Mouse (Mus musculus): ENCODE results near the gene Kidins220. TPM values are rescaled to one million over a fixed set of nuclear protein-coding genes. Genes with fewer than 3 reads are reported as not detected.

The Kidins220 gene
- polyA plus RNA-seq (2015; fragmentation: Illumina TruSeq; extraction: RNeasy Lipid Tissue Mini Kit (QIAGEN cat#74804); ENCODE audit: insufficient read depth, low replicate concordance): 63.1 TPM

GRCm38 (mm10) chr12:24974446-24975114, at the start of gene Kidins220:
Gene Kidins220, plus strand, starts transcription at chr12:24974925.

GRCm38 (mm10) chr12:25097052-25097209, 122.2 kb downstream of the Kidins220 start, which contains the start of gene Id2:
Gene Id2, minus strand, starts transcription at chr12:25097140.

Other genes starting within 250 kb of the Kidins220 start
- gene Mboat2, start 144.0 kb upstream of the Kidins220 start, polyA plus RNA-seq (2015; fragmentation: Illumina TruSeq; extraction: RNeasy Lipid Tissue Mini Kit (QIAGEN cat#74804); ENCODE audit: insufficient read depth, low replicate concordance): 0.99 TPM
- 168 TPM for gene Id2, start 122.2 kb downstream of the Kidins220 start, polyA plus RNA-seq (2015; fragmentation: Illumina TruSeq; extraction: RNeasy Lipid Tissue Mini Kit (QIAGEN cat#74804); ENCODE audit: insufficient read depth, low replicate concordance)